Mouse (Mus musculus) olfactory bulb, adult 2 months (tissue): ENCODE data around the gene Pan3.

Experiments used
- CTCF ChIP-seq: fragments of 200-500 bp; IDR thresholded peaks from 2 replicates; pipeline ENCODE4 v1.5.1; 2012; ENCODE audit warnings: low read depth, mild to moderate bottlenecking, low read length, moderate library complexity; ENCODE audit not compliant: insufficient read depth
- POLR2A ChIP-seq: fragments of 200-500 bp; IDR thresholded peaks from 2 replicates; pipeline ENCODE4 v1.6.1; 2012; ENCODE audit warnings: mild to moderate bottlenecking, low read depth, low read length, moderate library complexity; ENCODE audit not compliant: insufficient read depth

DNA sequence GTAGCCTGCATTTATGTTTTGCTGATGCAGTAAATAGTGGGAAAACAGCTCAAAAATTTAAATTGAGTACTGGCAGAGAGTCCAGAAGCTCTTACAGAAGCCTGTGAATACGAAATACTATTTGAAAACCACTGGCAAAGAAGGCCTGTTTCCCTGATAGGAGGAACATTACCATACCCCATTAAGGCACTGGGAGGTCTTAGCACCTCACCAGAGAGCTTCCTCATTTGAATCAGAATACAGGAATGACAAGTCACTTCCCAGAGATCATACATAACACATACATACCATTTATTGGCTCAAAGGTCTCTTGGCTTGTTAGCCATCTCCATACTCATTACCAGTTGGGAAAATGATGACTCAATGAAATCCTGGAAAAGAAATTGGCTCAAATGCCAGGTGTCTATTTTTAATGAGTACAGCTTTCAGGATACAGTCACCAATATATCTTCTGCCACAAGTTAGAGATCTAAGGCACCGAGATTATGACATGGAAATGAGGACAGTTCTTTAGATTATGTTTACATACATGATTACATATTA is 71.6 kb downstream of the Pan3 start:
- no peak for TF ChIP-seq CTCF
- TF ChIP-seq POLR2A: no peak
